Mouse (Mus musculus) sigmoid colon, adult 10 weeks (tissue): ENCODE data around the gene Gm26938. TPM values are rescaled to one million over a fixed set of nuclear protein-coding genes. Genes with fewer than 3 reads are reported as not detected.

Experiments used
- polyA plus RNA-seq: library from polyadenylated mRNA; stranded (reverse); fragments of 350-450 nt; fragmentation: Illumina TruSeq; extraction: RNeasy Lipid Tissue Mini Kit (QIAGEN cat#74804); gene quantifications from one replicate; pipeline ENCODE4 v1.2.3, GENCODE M21; 2014; ENCODE audit warnings: low read depth, low replicate concordance

Gene Gm26938
- not detected for polyA plus RNA-seq

DNA sequence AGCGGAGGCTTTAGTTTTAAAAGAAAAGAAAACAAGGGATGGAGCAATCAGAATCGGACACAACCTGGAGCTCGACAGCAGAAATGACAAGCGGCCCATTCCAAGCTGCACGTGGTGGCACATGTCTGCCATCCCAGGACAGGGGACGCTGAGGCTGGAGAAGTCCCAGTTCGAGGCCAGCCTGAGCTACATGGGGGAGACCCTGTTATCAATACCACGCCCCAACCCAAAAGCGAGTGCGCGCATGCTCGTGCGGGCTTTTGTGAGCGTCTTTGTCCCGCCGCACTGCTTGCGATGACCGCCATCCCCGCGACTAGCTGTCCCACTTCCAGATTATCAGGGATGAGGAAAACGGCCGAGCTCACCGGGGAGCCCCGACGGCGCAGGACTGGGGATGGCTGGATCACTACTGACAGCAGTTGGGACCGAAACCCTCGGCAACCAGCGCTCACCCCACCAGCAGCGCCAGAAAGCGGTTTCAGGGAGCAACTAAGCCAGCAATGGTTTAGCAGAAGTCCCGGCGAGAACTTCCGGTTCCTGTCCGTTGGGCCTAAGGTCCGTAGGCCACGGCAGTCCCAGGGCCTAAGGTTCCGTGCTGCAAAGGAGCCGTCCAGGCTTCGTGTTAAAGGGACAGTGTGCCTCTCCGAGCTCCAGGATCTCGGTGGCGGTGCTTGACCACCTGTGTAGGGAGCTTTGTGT is at the start of gene Gm26938, which contains the start of gene Psmg3:
Gm26938 (minus strand) TSS at position 51 of the 699 bp plus-strand sequence.
Psmg3 (minus strand) TSS at position 529 of the 699 bp plus-strand sequence.

GRCm38 (mm10) chr5:139819538-139820181 is 6.5 kb downstream of the Gm26938 start, which contains the start of gene Tmem184a:
Tmem184a (minus strand) TSS chr5:139819917.

GRCm38 (mm10) chr5:139791227-139792158 is 34.7 kb downstream of the Gm26938 start, which contains the start of gene Mafk:
Mafk (plus strand) TSS chr5:139791513.

DNA sequence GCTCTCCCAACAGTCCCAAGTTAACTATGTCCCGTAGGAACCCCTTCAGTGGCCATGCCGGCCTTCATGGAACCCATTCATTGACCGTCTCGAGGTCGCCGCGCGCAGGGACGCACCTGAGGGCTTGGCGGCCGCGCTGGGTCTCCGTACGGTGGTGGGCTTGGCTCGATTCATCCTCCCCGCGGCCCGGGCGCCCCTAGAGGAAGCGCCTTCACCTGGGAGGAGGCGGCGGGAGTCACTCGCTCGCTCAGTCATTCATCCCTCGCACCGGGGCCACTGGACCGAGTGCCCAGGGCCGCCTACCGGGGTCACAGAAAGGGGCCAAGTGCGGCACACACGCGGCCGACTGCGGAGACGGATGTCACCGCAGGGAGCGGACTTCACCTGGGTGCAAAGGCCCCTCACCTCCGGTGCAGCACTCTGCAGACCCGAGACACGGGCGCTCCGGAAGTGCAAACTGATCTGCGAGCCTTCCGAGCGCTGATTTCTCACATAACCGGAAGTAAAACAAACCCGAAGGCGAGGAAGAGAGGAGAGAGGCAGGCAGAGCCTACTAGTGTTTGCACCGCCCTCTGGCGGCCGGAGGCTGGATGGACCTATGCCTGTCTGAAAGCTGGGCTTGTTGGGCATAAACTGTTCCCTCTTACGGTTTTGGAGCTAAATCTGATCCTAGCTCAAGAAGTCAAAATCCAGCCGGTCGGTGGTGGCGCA is 50.8 kb downstream of the Gm26938 start, which contains the start of gene Ints1:
Ints1 (minus strand) TSS at position 459 of the 711 bp plus-strand sequence.

Other genes with a start within 250 kb of the Gm26938 start
- 0.66 TPM for gene Micall2, start 90.1 kb downstream of the Gm26938 start, polyA plus RNA-seq
- gene Ints1, start 50.7 kb downstream of the Gm26938 start, polyA plus RNA-seq: 1.5 TPM
- gene Mafk, start 34.9 kb downstream of the Gm26938 start, polyA plus RNA-seq: 16.5 TPM
- 2.3 TPM for gene Tmem184a, start 6.5 kb downstream of the Gm26938 start, polyA plus RNA-seq
- 0.47 TPM for gene Psmg3, start 478 bp upstream of the Gm26938 start, polyA plus RNA-seq
- not detected for gene Elfn1, start 81.5 kb upstream of the Gm26938 start, polyA plus RNA-seq